Mouse (Mus musculus) liver, adult (tissue): ENCODE data around the gene Setd6.

Experiments
- GATA4 ChIP-seq: IDR thresholded peaks from 2 replicates; pipeline ENCODE4 v1.6.1; 2014; ENCODE audit warnings: mild to moderate bottlenecking, low read length; ENCODE audit not compliant: insufficient replicate concordance

The Setd6 gene

GRCm38 (mm10) chr8:95701809-95702208 lies 13.9 kb upstream of the Setd6 start:
- TF ChIP-seq GATA4: no peak

GRCm38 (mm10) chr8:95702480-95703446 lies 12.9 kb upstream of the Setd6 start:
- TF ChIP-seq GATA4: no peak

- no peak for TF ChIP-seq GATA4
Measured at GRCm38 (mm10) chr8:95703461-95704260, 12.0 kb upstream of the Setd6 start.

- no peak for TF ChIP-seq GATA4
Measured at GRCm38 (mm10) chr8:95704538-95704937, 11.1 kb upstream of the Setd6 start.

GRCm38 (mm10) chr8:95709579-95709978 lies 6.1 kb upstream of the Setd6 start:
- no peak for TF ChIP-seq GATA4

GRCm38 (mm10) chr8:95711029-95711428 lies 4.7 kb upstream of the Setd6 start:
- TF ChIP-seq GATA4: no peak

GRCm38 (mm10) chr8:95712395-95712794 lies 3.3 kb upstream of the Setd6 start:
- no peak for TF ChIP-seq GATA4

GRCm38 (mm10) chr8:95713100-95714010 lies 2.3 kb upstream of the Setd6 start:
- no peak for TF ChIP-seq GATA4

GRCm38 (mm10) chr8:95714367-95714766 lies 1.3 kb upstream of the Setd6 start:
- TF ChIP-seq GATA4: no peak

GRCm38 (mm10) chr8:95714837-95715413 lies 756 bp upstream of the Setd6 start:
- no peak for TF ChIP-seq GATA4

GRCm38 (mm10) chr8:95716546-95717335 lies 1.1 kb downstream of the Setd6 start:
- no peak for TF ChIP-seq GATA4

GRCm38 (mm10) chr8:95727625-95728024 lies 11.9 kb downstream of the Setd6 start:
- no peak for TF ChIP-seq GATA4

- TF ChIP-seq GATA4: no peak
Measured at GRCm38 (mm10) chr8:95738596-95738995, 22.9 kb downstream of the Setd6 start.

- no peak for TF ChIP-seq GATA4
Measured at GRCm38 (mm10) chr8:95741732-95742131, 26.1 kb downstream of the Setd6 start.
